In genomic region chr1:169099221-169099620, GRCm38 (mm10) we compare ENCODE assay signal across 13 mouse cellular contexts.
DNase-seq lines count a peak whose midpoint lies in the region; ATAC-seq and TF ChIP-seq lines count a peak whose summit lies in the region.
"Had no signal": no experiment of that assay in that cellular context is flagged by ENCODE, and none has a peak within 500 bp of the region (broad histone marks: within the 10 kb centered on the region; RNA-seq: fewer than 3 reads in every experiment).

No protein-coding gene starts in this region.

- no peaks in the 10 kb centered on the region for H3K27me3 ChIP-seq in heart, postnatal 0 days (ENCODE audit: control insufficient read depth, insufficient read depth, low read length)
- H3K27me3 ChIP-seq: midbrain, embryonic 12.5 days had no signal

- no peak overlapping the region for H3K4me3 ChIP-seq in heart, postnatal 0 days (ENCODE audit: low read depth, low read length)
- H3K4me3 ChIP-seq: hindbrain, embryonic 10.5 days; midbrain, embryonic 12.5 days had no signal

- peak; percentile 8 for DNase-seq in heart, postnatal 0 days (ENCODE audit: low spot score)
- no peak for DNase-seq in heart, postnatal 25 days (ENCODE audit: low spot score)
- DNase-seq in ovary, postnatal 14 days (ENCODE audit: low spot score): peak; percentile 35
- DNase-seq in ovary, postnatal 36 days (ENCODE audit: low spot score): no peak
- peak; percentile 71 for DNase-seq in kidney, postnatal 10 days
- DNase-seq in lung, postnatal 4 days: peak; percentile 25 to 65
- no peak for DNase-seq in frontal cortex, postnatal 25 days (ENCODE audit: low spot score in 2 of 2)
- no peak for DNase-seq in left cerebral cortex, postnatal 25 days (ENCODE audit: low spot score in 2 of 2)
- DNase-seq: layer of hippocampus, adult 9-11 months; right cerebral cortex, postnatal 25 days had no signal

- H3K4me1 ChIP-seq in heart, postnatal 0 days (ENCODE audit: control insufficient read depth, insufficient read depth): no peaks in the 10 kb centered on the region

- no peak overlapping the region for H3K4me2 ChIP-seq in heart, postnatal 0 days (ENCODE audit: low read depth, low read length)
- H3K4me2 ChIP-seq: midbrain, embryonic 12.5 days had no signal

- H3K9ac ChIP-seq in heart, postnatal 0 days (replicated peaks; ENCODE audit: low read depth, low read length): no peak overlapping the region
- H3K9ac ChIP-seq: midbrain, embryonic 12.5 days had no signal

- TF ChIP-seq CTCF in heart, postnatal 0 days (IDR thresholded peaks at IDR 0.05; ENCODE audit: low read depth): no peak

- no peak for TF ChIP-seq EP300 in heart, postnatal 0 days (IDR thresholded peaks at IDR 0.05; ENCODE audit: low read depth)

- WGBS in heart, postnatal 0 days: 35% methylated on average over 5 of the region's 5 CpGs

- no peak overlapping the region for H3K27ac ChIP-seq in heart, postnatal 0 days (ENCODE audit: low read depth)
- H3K27ac ChIP-seq: hindbrain, embryonic 10.5 days; midbrain, embryonic 12.5 days had no signal

- no peaks in the 10 kb centered on the region for H3K36me3 ChIP-seq in heart, postnatal 0 days (replicated peaks; ENCODE audit: control insufficient read depth, insufficient read depth, low read length)
- H3K36me3 ChIP-seq: hindbrain, embryonic 10.5 days; midbrain, embryonic 12.5 days had no signal

- peak; percentile 41; the same call in 1 of the 2 replicates for ATAC-seq in heart, postnatal 0 days (ENCODE audit: insufficient read depth, low read depth)
- ATAC-seq: forebrain, embryonic 14.5 days had no signal

- H3K9me3 ChIP-seq in heart, postnatal 0 days (replicated peaks; ENCODE audit: control insufficient read depth, low read length): no peaks in the 10 kb centered on the region
- H3K9me3 ChIP-seq: hindbrain, embryonic 10.5 days; midbrain, embryonic 12.5 days had no signal

- intact Hi-C loops in heart, postnatal 25 days (cut with DNase I): no loop called here
- intact Hi-C loops in left cerebral cortex, postnatal 25 days (cut with DNase I): loop anchor here (10.0 kb wide), 1 partner anchor 884 kb away; no protein-coding TSS in a partner anchor

Comparison
In these comparisons a context has a peak if more than half of its experiments do, and no peak if none do; other contexts are left out.
1. DNase-seq: peak in heart, postnatal 0 days (single experiment), ovary, postnatal 14 days (single experiment), kidney, postnatal 10 days (single experiment) and lung, postnatal 4 days (2 of 2); none in heart, postnatal 25 days (single experiment), ovary, postnatal 36 days (single experiment), frontal cortex, postnatal 25 days (0 of 2) and left cerebral cortex, postnatal 25 days (0 of 2).